Comparison of ENCODE assay signal across 21 mouse cellular contexts in the genomic region with DNA sequence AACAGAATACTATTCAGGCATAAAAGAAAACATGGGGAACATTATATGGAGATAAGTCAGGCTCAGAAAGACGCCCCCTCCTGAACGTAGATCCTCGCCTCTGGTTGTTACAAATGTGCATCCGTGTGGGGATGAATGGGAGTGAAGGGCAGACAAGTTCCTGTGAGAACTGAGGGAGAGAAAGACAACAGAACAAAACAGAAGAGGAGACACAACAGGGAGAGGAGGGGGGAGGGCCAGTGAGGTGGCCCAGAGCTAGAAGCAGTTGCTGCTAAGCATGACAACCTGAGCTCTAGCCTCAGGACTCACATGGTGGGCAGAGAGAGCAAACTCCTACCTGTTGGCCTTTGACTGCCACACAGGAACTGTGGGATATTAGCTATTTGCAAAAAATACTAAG. TPM values are rescaled to one million over a fixed set of nuclear protein-coding genes. Genes with fewer than 3 reads are reported as not detected.
"Had no signal": no experiment of that assay in that cellular context is flagged by ENCODE, and none has a peak within 500 bp of the region (broad histone marks: within the 10 kb centered on the region; RNA-seq: fewer than 3 reads in every experiment).

No protein-coding gene starts in this region.

- H3K9me3 ChIP-seq: kidney, embryonic 15.5 days; limb, embryonic 10.5 days; lung, embryonic 15.5 days; midbrain, embryonic 12.5 days; neural tube, embryonic 13.5 days had no signal

- H3K27me3 ChIP-seq: kidney, embryonic 15.5 days; lung, embryonic 15.5 days; neural tube, embryonic 13.5 days had no signal

- DNase-seq: kidney, adult 2 months; kidney, postnatal 25 days; lung, postnatal 14 days; retina, postnatal 1 day; right cerebral cortex, postnatal 4 days; thymus, postnatal 4 days had no signal

- H3K4me3 ChIP-seq: kidney, embryonic 15.5 days; left cerebral cortex, adult 2 months; limb, embryonic 10.5 days; lung, embryonic 15.5 days; midbrain, embryonic 12.5 days; neural tube, embryonic 13.5 days had no signal

- H3K9ac ChIP-seq: kidney, embryonic 15.5 days; liver, embryonic 14.5 days; lung, embryonic 15.5 days; midbrain, embryonic 12.5 days; neural tube, embryonic 13.5 days had no signal

- H3K27ac ChIP-seq: kidney, embryonic 15.5 days; left cerebral cortex, adult 2 months; limb, embryonic 10.5 days; liver, embryonic 14.5 days; lung, embryonic 15.5 days; midbrain, embryonic 12.5 days; neural tube, embryonic 13.5 days had no signal

- H3K36me3 ChIP-seq: kidney, embryonic 15.5 days; limb, embryonic 10.5 days; lung, embryonic 15.5 days; midbrain, embryonic 12.5 days; neural tube, embryonic 13.5 days had no signal

- H3K4me2 ChIP-seq: kidney, embryonic 15.5 days; lung, embryonic 15.5 days; midbrain, embryonic 12.5 days; neural tube, embryonic 13.5 days had no signal

- ATAC-seq: intestine, embryonic 16.5 days; midbrain, embryonic 16.5 days had no signal

RNA-seq across cellular contexts. Expression of gene Cela3a, which starts 43.5 kb away (rescaled TPM):
- total RNA-seq: layer of hippocampus, postnatal 25 days; left cerebral cortex, adult 2 months; left cerebral cortex, postnatal 14 days; megakaryocyte-erythroid progenitor cell, adult 5-6 weeks had no signal
- polyA plus RNA-seq: kidney, adult 2 months; kidney, embryonic 15.5 days; limb, embryonic 10.5 days; limb, embryonic 14.5 days; liver, embryonic 14.5 days; lung, embryonic 15.5 days; midbrain, embryonic 12.5 days; midbrain, embryonic 16.5 days; neural tube, embryonic 13.5 days; testis, adult 2 months; thymus, postnatal 0 days had no signal
